Mouse (Mus musculus) myocyte (in vitro differentiated cells): ENCODE measurements around the gene Mrpl38. TPM values are rescaled to one million over a fixed set of nuclear protein-coding genes. Genes with fewer than 3 reads are reported as not detected.

Experiments
- H3K27me3 ChIP-seq: one replicate; pipeline ENCODE4 v1.6.1; 2011; ENCODE audit not compliant: control insufficient read depth, insufficient read depth, insufficient read length
- H3K36me3 ChIP-seq: one replicate; pipeline ENCODE4 v1.6.1; 2011; ENCODE audit not compliant: control insufficient read depth, insufficient read depth
- H3K4me2 ChIP-seq: one replicate; pipeline ENCODE4 v1.6.1; 2011; ENCODE audit warnings: low read depth, control low read depth
- H3K4me3 ChIP-seq: one replicate; pipeline ENCODE4 v1.5.1; 2011; ENCODE audit warnings: mild to moderate bottlenecking, control low read depth, moderate library complexity
- H3K79me2 ChIP-seq: one replicate; pipeline ENCODE4 v1.6.1; 2011; ENCODE audit not compliant: control insufficient read depth, insufficient read depth
- H3ac ChIP-seq: one replicate; pipeline ENCODE4 v1.6.1; 2011; ENCODE audit not compliant: control insufficient read depth, insufficient read length
- CEBPB ChIP-seq: IDR thresholded peaks from 2 replicates; pipeline ENCODE4 v1.6.1; 2011; ENCODE audit warnings: mild to moderate bottlenecking, moderate library complexity; ENCODE audit not compliant: poor library complexity, insufficient read depth, severe bottlenecking
- E2F4 ChIP-seq: IDR thresholded peaks from one replicate; pipeline ENCODE4 v1.6.1; 2011; ENCODE audit warnings: mild to moderate bottlenecking, control low read depth, moderate library complexity; ENCODE audit not compliant: insufficient read depth
- MAX ChIP-seq: IDR thresholded peaks from one replicate; pipeline ENCODE4 v1.6.1; 2011; ENCODE audit warnings: low read depth, mild to moderate bottlenecking, control low read depth
- MYOD1 ChIP-seq, 3 experiments: IDR thresholded peaks; one replicate each; pipeline ENCODE4 v1.6.1; 2011; ENCODE audit warnings: control low read depth in 2 of 3, low read depth in 2 of 3, mild to moderate bottlenecking in 2 of 3, moderate library complexity in 1 of 3; ENCODE audit not compliant: insufficient read length in 2 of 3, control insufficient read depth in 1 of 3
- MYOG ChIP-seq, 3 experiments: IDR thresholded peaks; one replicate each; pipeline ENCODE4 v1.6.1; 2011; ENCODE audit warnings: control low read depth in 2 of 3, low read depth in 2 of 3, mild to moderate bottlenecking in 2 of 3; ENCODE audit not compliant: insufficient read length in 2 of 3, control insufficient read depth in 1 of 3, insufficient read depth in 1 of 3
- POLR2A ChIP-seq: IDR thresholded peaks from one replicate; pipeline ENCODE4 v1.6.1; 2011; ENCODE audit warnings: low read depth, mild to moderate bottlenecking, control low read depth, moderate library complexity; ENCODE audit not compliant: insufficient read length
- POLR2AphosphoS2 ChIP-seq: IDR thresholded peaks from one replicate; pipeline ENCODE4 v1.6.1; 2011; ENCODE audit warnings: low read depth, control low read depth; ENCODE audit not compliant: insufficient read length
- REST ChIP-seq: IDR thresholded peaks from one replicate; pipeline ENCODE4 v1.6.1; 2011; ENCODE audit warnings: mild to moderate bottlenecking, control low read depth, moderate library complexity; ENCODE audit not compliant: insufficient read depth, insufficient read length
- SRF ChIP-seq: IDR thresholded peaks from one replicate; pipeline ENCODE4 v1.6.1; 2011; ENCODE audit warnings: low read depth; ENCODE audit not compliant: control insufficient read depth, insufficient read length
- TCF12 ChIP-seq: IDR thresholded peaks from one replicate; pipeline ENCODE4 v1.6.1; 2011; ENCODE audit warnings: mild to moderate bottlenecking, control low read depth; ENCODE audit not compliant: poor library complexity, insufficient read depth, severe bottlenecking
- TCF3 ChIP-seq: IDR thresholded peaks from one replicate; pipeline ENCODE4 v1.6.1; 2011; ENCODE audit warnings: low read depth, control low read depth; ENCODE audit not compliant: insufficient read length
- USF1 ChIP-seq: IDR thresholded peaks from one replicate; pipeline ENCODE4 v1.6.1; 2011; ENCODE audit warnings: low read depth, mild to moderate bottlenecking, control low read depth, moderate library complexity
- polyA plus RNA-seq: library from polyadenylated mRNA; unstranded; fragments of >200 nt; fragmentation: generic; extraction: Trizol; gene quantifications from one replicate; pipeline ENCODE4 v1.2.1, GENCODE M21; 2012; ENCODE audit warnings: missing spikeins

The Mrpl38 gene
- polyA plus RNA-seq, 1 experiment = 141 TPM

DNA sequence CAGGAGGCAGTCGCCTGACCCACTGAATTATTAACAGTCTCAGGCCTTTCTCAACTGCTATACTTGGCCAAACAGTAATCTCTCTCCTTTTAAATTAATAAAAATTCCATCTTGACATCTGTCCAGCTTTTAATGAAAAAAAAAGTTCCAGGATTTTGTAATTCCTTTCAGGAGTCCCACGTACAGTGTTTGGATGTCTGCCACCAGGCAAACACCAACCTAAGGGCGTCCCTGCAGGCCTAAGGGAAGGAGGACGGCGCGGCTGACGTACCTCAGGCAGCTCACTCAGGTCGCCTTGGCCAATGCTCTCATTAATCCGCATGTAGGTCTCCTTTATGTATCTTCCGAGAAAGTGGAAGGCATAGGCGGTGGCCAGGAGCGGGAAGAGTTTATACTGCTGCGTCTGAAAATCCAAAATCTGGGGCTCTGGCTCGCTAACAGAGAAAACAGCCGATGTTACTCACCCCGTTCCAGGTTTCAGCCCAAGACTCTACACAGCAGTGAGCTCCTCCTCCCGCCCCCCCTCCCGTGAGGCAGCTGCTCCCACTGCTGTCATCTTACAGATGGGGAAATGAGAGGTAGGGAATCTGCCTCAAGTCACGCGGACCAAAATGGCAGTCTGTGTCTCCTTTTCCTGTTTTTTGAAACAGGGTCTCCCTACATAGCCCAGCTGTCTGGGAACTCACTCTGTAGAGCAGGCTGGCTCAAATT lies 39.9 kb upstream of the Mrpl38 start:
- TF ChIP-seq REST = no peak
- TF ChIP-seq MYOG (IDR thresholded peaks at IDR 0.05; ENCODE audit: control insufficient read depth in 1 of 3, insufficient read depth in 1 of 3, insufficient read length in 2 of 3, low read depth in 2 of 3) = no peak
- no peak for TF ChIP-seq POLR2AphosphoS2
- TF ChIP-seq CEBPB = no peak
- no peak for TF ChIP-seq SRF
- TF ChIP-seq TCF12 = no peak
- no peak for TF ChIP-seq TCF3
- no peak for TF ChIP-seq POLR2A
- TF ChIP-seq E2F4 = no peak
- TF ChIP-seq USF1 = no peak
- no peak for TF ChIP-seq MYOD1 (IDR thresholded peaks at IDR 0.05; ENCODE audit: control insufficient read depth in 1 of 3, insufficient read length in 2 of 3, low read depth in 2 of 3)
- no peak for TF ChIP-seq MAX
- no peaks in the 10 kb centered on the region for H3K79me2 ChIP-seq
- H3K27me3 ChIP-seq = no peaks in the 10 kb centered on the region
- no peak overlapping the region for H3ac ChIP-seq
- peaks cover 25% of the 10 kb centered on the region for H3K36me3 ChIP-seq
- no peak overlapping the region for H3K4me2 ChIP-seq
- no peak overlapping the region for H3K4me3 ChIP-seq

DNA sequence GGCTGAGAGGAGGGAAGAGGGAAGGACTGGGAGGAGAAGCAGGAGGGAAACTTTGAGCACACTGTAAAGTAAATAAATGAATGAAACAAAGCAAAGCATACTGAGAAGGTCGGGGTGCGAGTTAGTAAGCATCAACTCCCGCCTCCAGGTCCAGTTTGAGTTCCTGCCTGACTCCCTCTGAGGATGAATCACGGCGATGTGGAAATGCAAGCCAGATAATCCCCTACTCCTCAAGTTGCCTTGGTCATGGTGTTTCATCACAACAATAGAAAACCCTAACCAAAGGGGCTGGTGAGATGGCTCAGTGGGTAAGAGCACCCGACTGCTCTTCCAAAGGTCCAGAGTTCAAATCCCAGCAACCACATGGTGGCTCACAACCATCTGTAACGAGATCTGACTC lies 37.3 kb upstream of the Mrpl38 start:
- H3K79me2 ChIP-seq = no peaks in the 10 kb centered on the region
- no peak overlapping the region for H3K4me2 ChIP-seq
- no peak overlapping the region for H3ac ChIP-seq
- no peak overlapping the region for H3K4me3 ChIP-seq
- H3K27me3 ChIP-seq = no peaks in the 10 kb centered on the region
- TF ChIP-seq POLR2AphosphoS2 = no peak
- TF ChIP-seq REST = no peak
- no peak for TF ChIP-seq CEBPB
- peaks cover 28% of the 10 kb centered on the region for H3K36me3 ChIP-seq

DNA sequence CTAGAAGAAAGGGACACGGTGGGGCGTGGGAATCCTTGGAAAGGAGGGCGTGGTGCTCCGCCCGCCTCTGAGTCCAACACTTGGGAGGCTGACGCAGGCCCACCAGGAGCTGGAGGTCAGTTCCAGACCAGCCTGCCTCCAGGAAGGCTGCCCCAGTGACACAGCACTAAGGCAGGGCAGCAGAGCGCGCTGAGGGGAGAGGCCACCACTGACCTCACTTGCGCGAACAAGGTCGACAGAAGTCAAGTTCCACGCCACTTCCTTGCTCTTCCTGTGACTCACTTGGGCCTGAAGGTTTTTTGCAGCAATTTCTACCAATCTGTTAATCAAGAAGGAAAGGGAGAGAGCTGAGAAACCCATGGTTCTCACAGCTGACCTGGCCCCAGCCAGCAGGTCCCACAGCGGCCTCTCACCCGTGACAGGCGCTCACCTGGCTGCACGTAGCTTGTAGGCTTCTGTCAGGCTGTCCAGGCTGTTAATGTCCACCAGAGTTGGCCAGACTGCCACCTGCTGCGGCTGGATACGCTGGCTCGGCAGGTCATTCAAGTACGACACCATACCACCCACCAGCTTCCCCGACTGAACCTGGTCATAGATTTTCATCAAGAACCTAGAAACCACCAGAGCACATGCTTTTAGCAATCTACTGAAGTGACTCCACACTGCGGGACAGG lies 36.2 kb upstream of the Mrpl38 start:
- H3K79me2 ChIP-seq = no peaks in the 10 kb centered on the region
- H3K4me3 ChIP-seq = no peak overlapping the region
- H3K4me2 ChIP-seq = no peak overlapping the region
- TF ChIP-seq SRF (no peak), E2F4 (no peak), MYOD1 (IDR thresholded peaks at IDR 0.05; ENCODE audit: control insufficient read depth in 1 of 3, insufficient read length in 2 of 3, low read depth in 2 of 3) (no peak), USF1 (no peak), POLR2AphosphoS2 (no peak), MAX (no peak), CEBPB (no peak), POLR2A (no peak), MYOG (IDR thresholded peaks at IDR 0.05; ENCODE audit: control insufficient read depth in 1 of 3, insufficient read depth in 1 of 3, insufficient read length in 2 of 3, low read depth in 2 of 3) (no peak), TCF12 (no peak), TCF3 (no peak), REST (no peak)
- H3K36me3 ChIP-seq = peaks cover 26% of the 10 kb centered on the region
- no peak overlapping the region for H3ac ChIP-seq
- no peaks in the 10 kb centered on the region for H3K27me3 ChIP-seq

DNA sequence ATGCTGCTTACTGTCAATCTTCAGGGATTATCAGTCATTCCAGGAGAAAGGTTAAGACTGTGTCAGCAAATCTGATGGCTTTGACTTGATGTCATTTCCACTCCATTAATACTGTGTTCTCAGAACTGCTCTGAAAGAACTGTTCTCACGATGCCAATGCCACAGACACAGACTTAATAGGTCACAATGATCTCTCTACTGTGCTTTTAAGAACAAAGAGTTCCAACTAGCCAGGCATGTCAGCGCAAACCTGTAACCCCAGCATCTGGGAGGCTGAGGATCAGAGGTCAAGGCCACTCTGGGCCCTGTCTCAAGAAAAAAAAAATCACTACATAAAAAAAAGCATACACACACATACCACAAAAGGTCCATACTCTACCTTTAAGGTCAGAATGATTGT lies 33.3 kb upstream of the Mrpl38 start:
- Histone ChIP-seq H3K4me3 (no peak overlapping the region), H3ac (no peak overlapping the region), H3K36me3 (peaks cover 19% of the 10 kb centered on the region), H3K27me3 (no peaks in the 10 kb centered on the region), H3K79me2 (peaks cover under 1% of the 10 kb centered on the region), H3K4me2 (no peak overlapping the region)
- TF ChIP-seq E2F4 (no peak), CEBPB (no peak), TCF12 (no peak), SRF (no peak), TCF3 (no peak)
